Mouse (Mus musculus) spleen, adult 2 months (tissue): ENCODE results near the gene Bglap2. TPM values are rescaled to one million over a fixed set of nuclear protein-coding genes. Genes with fewer than 3 reads are reported as not detected.
"Not testable (repeated sequence)": the region's sequence is repeated elsewhere in the genome, so short reads cannot be mapped to it uniquely, and the experiment has no call there.

Experiments used
- DNase-seq, 2 experiments: peaks; one replicate each; pipeline versions ENCODE4 v3.0.0 to v3.0.0-alpha.2; 2012 to 2021; ENCODE audit warnings: low spot score in 2 of 2, low read depth in 1 of 2
- H3K27ac ChIP-seq: fragments of 200-500 bp; 2 replicates; pipeline ENCODE4 v1.5.1; 2012; ENCODE audit warnings: low read length, inconsistent platforms; ENCODE audit not compliant: insufficient read depth
- H3K27me3 ChIP-seq: fragments of 200-500 bp; 2 replicates; pipeline ENCODE4 v1.6.1; 2012; ENCODE audit warnings: mild to moderate bottlenecking, moderate library complexity, low read length, inconsistent platforms; ENCODE audit not compliant: control insufficient read depth, insufficient read depth
- H3K36me3 ChIP-seq: fragments of 200-500 bp; 2 replicates; pipeline ENCODE4 v1.6.1; 2012; ENCODE audit warnings: mild to moderate bottlenecking, low read length, inconsistent platforms; ENCODE audit not compliant: control insufficient read depth, insufficient read depth
- H3K4me1 ChIP-seq: fragments of 200-500 bp; 2 replicates; pipeline ENCODE4 v1.6.1; 2011; ENCODE audit warnings: inconsistent platforms; ENCODE audit not compliant: control insufficient read depth, insufficient read depth, insufficient read length
- H3K4me3 ChIP-seq: fragments of 200-500 bp; 2 replicates; pipeline ENCODE4 v1.5.1; 2011; ENCODE audit warnings: mild to moderate bottlenecking, inconsistent platforms; ENCODE audit not compliant: insufficient read depth, insufficient read length; ENCODE audit errors: extremely low read depth
- CTCF ChIP-seq: fragments of 200-500 bp; IDR thresholded peaks from 2 replicates; pipeline ENCODE4 v1.5.1; 2011; ENCODE audit warnings: mild to moderate bottlenecking, inconsistent platforms; ENCODE audit not compliant: insufficient read depth, insufficient read length, insufficient replicate concordance; ENCODE audit errors: extremely low read depth
- POLR2A ChIP-seq: fragments of 200-500 bp; IDR thresholded peaks from 2 replicates; pipeline ENCODE4 v1.6.1; 2011; ENCODE audit warnings: low read depth, low read length, inconsistent platforms
- WGBS: fragments of 180-500 bp; shearing (Covaris S2); methylation state at CpG from one replicate; pipeline ENCODE4 v1.1.7; 2018; 5-methylcytosine and 5-hydroxymethylcytosine counted together
- polyA plus RNA-seq: library from polyadenylated mRNA; depleted of rRNA; stranded (reverse); fragments of >200 nt; gene quantifications from 2 replicates; pipeline ENCODE4 v1.2.3, GENCODE M21; 2012

Gene Bglap2
- polyA plus RNA-seq, 1 experiment = not detected

GRCm38 (mm10) chr3:88395742-88396141 lies 17.2 kb upstream of the Bglap2 start:
- 44% methylated on average over 8 of the region's 8 CpGs for WGBS
- H3K4me3 ChIP-seq = peak overlapping the region; percentile 56
- peaks cover 14% of the 10 kb centered on the region; the same call in 1 of the 2 replicates for H3K4me1 ChIP-seq
- H3K36me3 ChIP-seq = peaks cover 4% of the 10 kb centered on the region
- H3K27me3 ChIP-seq = no peaks in the 10 kb centered on the region
- TF ChIP-seq CTCF = no peak
- no peak for TF ChIP-seq POLR2A
- DNase-seq = peak in 1 of 2 experiments; percentile 26
- H3K27ac ChIP-seq = peak overlapping the region; percentile 87

- no peak for TF ChIP-seq CTCF
- 49% methylated on average over 6 of the region's 6 CpGs for WGBS
- peak; percentile 61 to 76 for DNase-seq
- Histone ChIP-seq H3K4me1 (peaks cover 14% of the 10 kb centered on the region; the same call in 1 of the 2 replicates), H3K27me3 (no peaks in the 10 kb centered on the region), H3K36me3 (peaks cover 4% of the 10 kb centered on the region), H3K4me3 (peak overlapping the region; percentile 56), H3K27ac (peak overlapping the region; percentile 87)
Measured at GRCm38 (mm10) chr3:88395288-88395687, 16.8 kb upstream of the Bglap2 start.

- Histone ChIP-seq H3K27me3 (no peaks in the 10 kb centered on the region), H3K4me3 (no peak overlapping the region), H3K36me3 (peaks cover 6% of the 10 kb centered on the region), H3K27ac (peak overlapping the region; percentile 61; the same call in 1 of the 2 replicates), H3K4me1 (peaks cover 14% of the 10 kb centered on the region; the same call in 1 of the 2 replicates)
- no peak for DNase-seq
- WGBS = 69% methylated on average over 9 of the region's 9 CpGs
- TF ChIP-seq CTCF = no peak
- TF ChIP-seq POLR2A = no peak
Measured at GRCm38 (mm10) chr3:88393776-88394375, 15.4 kb upstream of the Bglap2 start.

DNA sequence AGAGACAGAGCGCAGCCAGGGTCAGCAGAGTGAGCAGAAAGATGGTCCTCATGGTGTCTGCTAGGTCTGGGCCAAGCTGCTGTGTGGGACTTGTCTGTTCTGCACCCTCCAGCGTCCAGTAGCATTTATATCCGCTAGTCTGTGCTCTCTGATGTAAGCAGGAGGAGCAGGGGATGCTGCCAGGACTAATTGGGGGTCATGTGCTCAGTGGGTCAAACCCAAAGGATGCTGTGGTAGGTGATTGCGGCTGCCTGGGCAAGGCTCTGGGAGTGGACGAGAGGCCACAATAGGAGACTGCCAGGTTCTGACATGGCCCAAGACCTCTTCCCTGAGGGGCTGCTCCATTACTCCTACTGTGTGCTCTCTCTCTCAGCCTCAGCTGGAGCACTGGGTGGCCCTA lies 5.9 kb upstream of the Bglap2 start, which contains the start of gene Bglap:
Gene Bglap (minus strand): TSS at position 101 of the 400 bp plus-strand sequence.
- Histone ChIP-seq H3K27me3 (no peaks in the 10 kb centered on the region), H3K36me3 (no peaks in the 10 kb centered on the region), H3K4me1 (0 out of 2 replicates have a peak, but pooled peaks cover 2% of the 10 kb centered on the region), H3K4me3 (no peak within 1 kb of the TSS), H3K27ac (no peak within 1 kb of the TSS)
- no peak for TF ChIP-seq POLR2A
- TF ChIP-seq CTCF = no peak
- no peak for DNase-seq
- WGBS = 94% methylated on average over 5 of the region's 5 CpGs

- not testable (repeated sequence) for H3K27me3 ChIP-seq, DNase-seq, H3K27ac ChIP-seq, H3K4me3 ChIP-seq, H3K36me3 ChIP-seq, H3K4me1 ChIP-seq
- 64% methylated on average over 3 of the region's 7 CpGs for WGBS
Measured at GRCm38 (mm10) chr3:88382383-88382782, 3.9 kb upstream of the Bglap2 start.

DNA sequence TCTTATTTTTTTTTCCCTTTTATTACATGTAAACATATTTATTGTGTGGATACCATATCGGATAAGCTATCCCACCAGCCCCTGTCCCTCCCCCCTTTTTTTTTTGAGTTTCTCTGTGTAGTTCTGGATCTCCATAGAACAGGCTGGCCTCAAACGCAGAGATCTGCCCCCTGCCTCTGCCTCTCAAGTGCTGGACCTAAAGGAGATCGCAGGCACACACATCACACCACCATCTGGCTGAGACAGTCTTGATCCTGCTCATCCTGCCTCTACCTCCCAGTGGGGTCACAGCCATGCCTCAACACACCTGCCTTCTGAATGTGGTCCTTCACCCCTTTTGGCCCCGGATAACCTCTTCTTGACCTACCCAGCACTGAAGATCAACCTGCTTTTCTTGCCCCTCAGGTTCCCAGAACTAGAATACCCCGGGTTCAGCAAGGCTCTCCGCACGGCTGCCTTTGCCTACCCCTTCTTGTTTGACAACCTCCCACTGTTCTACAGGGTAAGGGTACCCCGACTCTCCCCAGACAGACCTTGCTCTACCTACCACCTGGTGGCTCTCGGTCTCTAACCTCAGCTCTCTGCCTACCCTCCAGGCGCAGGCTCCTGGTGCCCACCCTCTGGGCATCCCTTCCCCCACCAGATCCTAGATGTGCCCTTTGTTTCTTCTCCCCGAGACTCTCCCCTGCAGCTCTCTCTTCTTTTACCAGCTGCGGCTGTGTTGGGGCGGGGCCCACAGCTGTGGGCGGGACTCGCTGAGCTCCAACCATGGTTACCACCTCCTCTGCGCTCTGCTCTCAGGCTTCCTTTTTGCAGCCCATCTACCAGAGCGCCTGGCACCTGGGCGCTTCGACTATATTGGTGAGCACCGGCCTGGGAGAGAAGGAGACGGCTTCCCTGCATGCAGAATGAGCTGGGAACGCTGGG lies 3.2 kb upstream of the Bglap2 start:
- H3K4me3 ChIP-seq, H3K27me3 ChIP-seq, H3K27ac ChIP-seq, H3K4me1 ChIP-seq, H3K36me3 ChIP-seq: not testable (repeated sequence)
- 18% methylated on average over 22 of the region's 22 CpGs for WGBS
- DNase-seq = peak in 1 of 2 experiments; percentile 14

- not testable (repeated sequence) for H3K27ac ChIP-seq, H3K4me3 ChIP-seq, H3K36me3 ChIP-seq, H3K27me3 ChIP-seq, H3K4me1 ChIP-seq, DNase-seq
- WGBS = 65% methylated on average over 6 of the region's 7 CpGs
Measured at GRCm38 (mm10) chr3:88376644-88377043, 1.9 kb downstream of the Bglap2 start.

GRCm38 (mm10) chr3:88375750-88376626 lies 2.5 kb downstream of the Bglap2 start:
- H3K27ac ChIP-seq = not testable (repeated sequence)

DNA sequence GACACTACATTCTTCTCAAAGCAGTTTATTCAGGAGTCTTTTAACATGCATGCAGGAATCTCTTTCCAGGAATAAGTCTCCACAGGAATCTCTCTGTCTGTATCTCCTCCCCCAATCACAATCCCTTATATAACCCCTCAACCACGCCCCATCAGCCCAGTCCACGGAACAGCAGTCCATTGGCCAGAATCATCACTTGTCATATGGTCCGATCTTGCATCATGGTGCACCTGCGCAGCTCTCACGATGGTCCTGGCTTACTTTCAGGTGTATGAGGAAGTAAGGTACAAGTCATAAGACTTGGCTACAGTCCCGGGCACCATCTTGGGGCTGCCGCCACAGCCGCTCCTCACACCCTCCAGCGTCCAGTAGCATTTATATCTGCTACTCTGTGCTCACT lies 5.9 kb downstream of the Bglap2 start, which contains the start of gene Bglap3:
Gene Bglap3 (minus strand): TSS at position 101 of the 400 bp plus-strand sequence.
- H3K4me3 ChIP-seq, DNase-seq, H3K27me3 ChIP-seq, H3K4me1 ChIP-seq, H3K36me3 ChIP-seq, H3K27ac ChIP-seq: not testable (repeated sequence)
- WGBS = 86% methylated on average over 9 of the region's 9 CpGs

More at GRCm38 (mm10) chr3:88375750-88376626, 2.5 kb downstream of the Bglap2 start:
- H3K4me3 ChIP-seq = peak overlapping the region; percentile 4; the same call in 1 of the 2 replicates
- not testable (repeated sequence) for H3K36me3 ChIP-seq, H3K4me1 ChIP-seq, H3K27me3 ChIP-seq, DNase-seq
- WGBS = 16% methylated on average over 19 of the region's 19 CpGs
